Mouse (Mus musculus) bone marrow macrophage, adult 2 months (primary cell): ENCODE data around the gene Rab40c.

Source experiments
- CTCF ChIP-seq: IDR thresholded peaks from 2 replicates; pipeline ENCODE4 v1.5.1; 2012; ENCODE audit warnings: low read depth, mild to moderate bottlenecking, low read length, moderate library complexity
- POLR2A ChIP-seq: IDR thresholded peaks from 2 replicates; pipeline ENCODE4 v1.6.1; 2012; ENCODE audit warnings: mild to moderate bottlenecking, low read depth, low read length, borderline replicate concordance

DNA sequence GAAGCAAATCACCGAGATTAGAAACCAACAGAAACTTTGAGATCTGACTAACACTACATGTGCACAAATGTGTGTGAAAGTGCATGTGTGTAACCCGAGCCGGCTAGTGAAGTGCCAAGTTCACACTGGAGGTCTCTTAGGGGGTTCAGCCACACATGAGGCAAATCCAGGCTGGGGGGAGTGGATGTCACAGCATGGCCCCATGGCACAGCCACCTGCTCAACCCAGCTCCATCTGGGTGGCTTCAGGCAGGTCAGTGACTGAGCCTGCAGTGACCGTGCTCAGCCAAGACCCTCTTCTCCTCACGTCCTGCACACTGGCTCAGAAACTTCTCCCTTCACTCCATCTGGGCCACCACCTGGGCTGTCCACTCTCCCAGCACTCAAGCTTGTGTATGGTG, 30.5 kb upstream of the Rab40c start:
- TF ChIP-seq POLR2A (no peak), CTCF (no peak)
